Mouse (Mus musculus) ES-Bruce4 (cell line): Measurements from ENCODE around the gene Fank1. TPM values are rescaled to one million over a fixed set of nuclear protein-coding genes. Genes with fewer than 3 reads are reported as not detected.
A peak's percentile ranks its signal among the peaks of the same experiment; 100 is the strongest.

Experiments used
- H3K27ac ChIP-seq: 2 replicates; pipeline ENCODE4 v1.5.1; 2012; ENCODE audit warnings: low read length, inconsistent platforms; ENCODE audit not compliant: insufficient read depth
- H3K27me3 ChIP-seq: 2 replicates; pipeline ENCODE4 v1.6.1; 2012; ENCODE audit warnings: mild to moderate bottlenecking, low read length, inconsistent platforms; ENCODE audit not compliant: control insufficient read depth, poor library complexity, insufficient read depth, severe bottlenecking
- H3K36me3 ChIP-seq: 2 replicates; pipeline ENCODE4 v1.6.1; 2012; ENCODE audit warnings: inconsistent platforms, mild to moderate bottlenecking, low read length, moderate library complexity; ENCODE audit not compliant: control insufficient read depth, poor library complexity, insufficient read depth, severe bottlenecking
- H3K4me1 ChIP-seq: one replicate; pipeline ENCODE4 v1.8.1; 2011; ENCODE audit warnings: low read length; ENCODE audit not compliant: control insufficient read depth, insufficient read depth
- H3K4me3 ChIP-seq: 2 replicates; pipeline ENCODE4 v1.5.1; 2011; ENCODE audit warnings: low read depth, mild to moderate bottlenecking, low read length
- H3K9ac ChIP-seq: 2 replicates; pipeline ENCODE4 v1.6.1; 2012; ENCODE audit warnings: low read depth, mild to moderate bottlenecking, inconsistent platforms; ENCODE audit not compliant: poor library complexity, severe bottlenecking
- H3K9me3 ChIP-seq: replicated peaks from 2 replicates; pipeline ENCODE4 v1.6.1; 2012; ENCODE audit warnings: mild to moderate bottlenecking, low read length, inconsistent platforms; ENCODE audit not compliant: control insufficient read depth, poor library complexity, insufficient read depth, severe bottlenecking
- CTCF ChIP-seq: IDR thresholded peaks from one replicate; pipeline ENCODE4 v1.8.1; 2011; ENCODE audit warnings: low read depth, low read length
- EP300 ChIP-seq: IDR thresholded peaks from 2 replicates; pipeline ENCODE4 v1.6.1; 2011; ENCODE audit warnings: low read depth, low read length; ENCODE audit not compliant: insufficient read depth
- POLR2A ChIP-seq: IDR thresholded peaks from one replicate; pipeline ENCODE4 v1.8.1; 2011; ENCODE audit warnings: low read length; ENCODE audit not compliant: insufficient read depth
- polyA plus RNA-seq: library from polyadenylated mRNA; stranded (reverse); fragments of >200 nt; gene quantifications from 2 replicates; pipeline ENCODE4 v1.2.4, GENCODE M21; 2011; ENCODE audit warnings: low read depth; ENCODE audit not compliant: missing spikeins, insufficient read depth, insufficient read length

Fank1 gene
- 1.7 and 3.1 TPM in 2 replicates for polyA plus RNA-seq

- Histone ChIP-seq H3K9ac (peak within 1 kb of the TSS; percentile 85), H3K9me3 (no peaks in the 10 kb centered on the region), H3K36me3 (no peaks in the 10 kb centered on the region), H3K27ac (no peak within 1 kb of the TSS), H3K4me3 (peak within 1 kb of the TSS; percentile 90), H3K27me3 (no peaks in the 10 kb centered on the region), H3K4me1 (no peaks in the 10 kb centered on the region)
- TF ChIP-seq CTCF (no peak), EP300 (no peak), POLR2A (no peak)
Measured at GRCm38 (mm10) chr7:133776626-133776996, at the start of gene Fank1. TSS of gene Fank1 (plus strand) at chr7:133776861.

DNA sequence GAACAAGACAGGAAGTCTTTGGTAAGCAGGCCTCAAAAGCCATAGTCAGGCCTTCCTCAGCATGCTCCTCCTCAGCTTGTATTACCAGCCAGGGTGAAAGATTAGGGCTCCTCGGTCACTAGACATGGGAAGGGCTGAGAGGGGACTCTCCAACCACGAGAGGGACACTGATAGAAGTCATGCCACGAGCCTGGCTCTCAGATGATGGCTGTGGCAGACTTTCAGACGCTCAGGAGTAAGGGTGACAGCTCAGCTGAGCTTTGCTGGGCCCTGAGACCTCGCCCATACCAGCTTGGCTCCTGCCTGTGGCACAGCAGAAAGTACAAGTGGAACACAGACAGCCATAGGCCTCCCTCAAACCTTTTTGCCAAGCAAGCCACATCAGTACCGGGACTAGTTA, 49.6 kb upstream of the Fank1 start:
- no peaks in the 10 kb centered on the region for H3K9me3 ChIP-seq
- H3K4me1 ChIP-seq, result no peaks in the 10 kb centered on the region
- no peaks in the 10 kb centered on the region for H3K27me3 ChIP-seq
- no peak overlapping the region for H3K4me3 ChIP-seq
- peaks cover 6% of the 10 kb centered on the region for H3K36me3 ChIP-seq
- H3K27ac ChIP-seq, result no peak overlapping the region
- no peak for TF ChIP-seq EP300
- no peak for TF ChIP-seq CTCF
- no peak for TF ChIP-seq POLR2A
- H3K9ac ChIP-seq, result no peak overlapping the region

DNA sequence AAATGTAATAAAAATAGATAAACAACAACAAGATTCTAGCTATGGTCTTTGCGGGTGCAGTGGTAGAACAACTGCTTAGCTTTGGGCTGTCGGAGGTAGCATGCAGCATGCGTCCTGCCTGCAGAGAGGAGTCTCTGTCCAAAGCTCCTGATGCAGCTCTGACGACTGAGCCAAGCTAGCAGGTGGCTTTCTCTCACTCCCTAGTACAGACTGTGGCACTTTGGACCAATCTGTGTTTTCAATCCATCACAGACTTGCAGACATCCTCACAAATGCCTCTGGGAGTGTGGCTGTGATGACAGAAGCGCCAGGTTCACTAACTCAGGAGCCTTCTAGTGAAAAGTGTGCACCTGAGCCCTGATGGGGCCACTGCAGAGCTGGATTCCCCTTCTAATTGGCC, 47.3 kb upstream of the Fank1 start:
- Histone ChIP-seq H3K27me3 (no peaks in the 10 kb centered on the region), H3K9me3 (no peaks in the 10 kb centered on the region), H3K27ac (no peak overlapping the region), H3K4me3 (no peak overlapping the region), H3K4me1 (no peaks in the 10 kb centered on the region), H3K9ac (no peak overlapping the region), H3K36me3 (peaks cover 4% of the 10 kb centered on the region; the same call in 1 of the 2 replicates)
- TF ChIP-seq CTCF (no peak), EP300 (no peak), POLR2A (no peak)

DNA sequence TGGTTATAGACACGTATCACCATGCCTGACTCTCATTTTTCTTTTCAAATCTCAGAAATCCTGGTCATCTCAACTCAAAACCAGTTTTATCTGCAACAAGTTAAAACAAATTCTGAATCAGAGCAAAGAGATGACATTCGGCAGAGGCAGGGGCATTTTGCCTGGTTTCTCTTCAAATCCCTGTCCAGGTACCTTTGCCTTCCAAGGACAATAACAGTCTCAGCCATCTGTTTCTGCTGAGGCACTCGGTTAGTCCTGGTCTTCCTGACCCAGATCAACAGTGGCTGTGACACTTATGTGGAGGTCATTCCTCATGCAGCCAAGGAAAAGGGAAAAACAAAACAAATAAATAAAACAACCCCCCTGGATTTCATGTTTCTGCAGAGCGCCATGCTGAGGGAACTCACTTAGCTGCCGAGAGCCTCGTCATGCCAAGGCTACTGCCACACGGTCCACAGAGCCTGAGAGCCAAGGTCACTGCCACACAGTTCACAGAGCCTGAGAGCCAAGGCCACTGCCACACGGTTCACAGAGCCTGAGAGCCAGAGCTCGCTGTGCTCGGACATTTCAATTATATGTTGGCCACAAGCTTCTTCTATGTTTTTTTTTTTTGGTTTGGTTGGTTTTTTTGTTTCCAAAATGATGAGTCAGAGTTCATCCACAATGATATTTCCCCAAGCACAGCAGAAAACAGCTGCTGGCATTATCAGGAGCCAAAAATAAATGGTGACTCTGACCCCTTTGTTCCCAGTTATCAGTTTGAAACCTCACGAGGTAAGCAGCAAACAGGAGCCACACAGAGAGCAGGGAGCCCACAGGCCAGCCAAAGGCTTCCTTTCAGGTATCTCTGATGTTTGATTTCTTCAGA, 46.1 kb upstream of the Fank1 start:
- Histone ChIP-seq H3K9ac (no peak overlapping the region), H3K27ac (no peak overlapping the region), H3K9me3 (no peaks in the 10 kb centered on the region), H3K4me1 (no peaks in the 10 kb centered on the region), H3K4me3 (no peak overlapping the region), H3K36me3 (peaks cover 2% of the 10 kb centered on the region; the same call in 1 of the 2 replicates), H3K27me3 (no peaks in the 10 kb centered on the region)
- TF ChIP-seq EP300 (no peak), CTCF (no peak), POLR2A (no peak)

DNA sequence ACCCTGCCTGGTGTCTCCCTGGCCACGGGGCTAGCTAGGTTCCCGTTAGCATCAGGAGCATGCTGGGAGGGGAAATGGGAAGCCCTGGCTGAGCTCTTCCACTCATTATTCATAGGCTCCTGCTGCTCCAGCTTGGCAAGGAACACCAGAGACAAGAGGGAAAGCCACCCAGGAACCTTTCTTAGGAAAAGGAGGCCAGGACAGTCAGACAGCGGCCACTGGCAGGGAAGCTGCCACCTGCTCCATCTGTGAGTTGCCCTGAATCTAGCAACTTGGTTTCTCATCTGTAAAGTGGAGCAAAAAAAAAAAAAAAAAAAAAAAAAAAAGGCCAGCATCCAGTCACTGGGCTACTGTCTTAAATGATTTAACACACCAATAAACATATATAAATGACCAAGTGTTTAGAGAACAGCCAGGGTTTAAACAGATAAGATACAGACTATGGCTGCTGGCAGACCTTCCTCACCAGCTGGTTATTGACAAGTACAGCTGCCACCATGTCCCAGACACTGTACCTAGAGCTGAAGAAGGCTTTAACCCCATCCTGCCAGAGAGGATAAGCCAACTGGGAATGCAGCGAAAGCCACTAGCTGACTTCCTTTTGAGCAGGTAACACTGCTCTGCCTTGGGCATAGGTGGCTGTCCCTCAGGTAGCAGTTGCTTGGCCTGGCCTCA, 44.6 kb upstream of the Fank1 start:
- Histone ChIP-seq H3K36me3 (peaks cover 2% of the 10 kb centered on the region; the same call in 1 of the 2 replicates), H3K9ac (no peak overlapping the region)

DNA sequence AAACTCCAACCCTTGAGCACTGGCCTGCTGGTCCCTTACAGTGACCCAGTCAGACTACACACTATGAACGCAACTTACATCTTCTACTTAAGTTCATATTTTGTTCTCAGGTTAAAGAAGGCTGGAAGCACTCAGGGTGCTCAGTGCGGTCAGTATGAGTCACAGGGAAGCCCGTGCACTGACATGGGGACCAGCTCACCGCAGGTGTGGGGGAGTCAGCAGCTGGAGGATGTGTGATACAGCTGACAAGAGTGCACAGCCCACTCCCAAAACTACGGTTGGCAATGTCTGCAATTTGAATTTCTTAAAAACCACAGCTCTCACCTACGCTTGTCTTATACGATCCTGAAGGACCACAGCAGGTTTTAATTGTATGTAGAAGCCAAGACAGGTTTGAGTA, 36.1 kb upstream of the Fank1 start:
- Histone ChIP-seq H3K9me3 (no peaks in the 10 kb centered on the region), H3K27ac (no peak overlapping the region), H3K4me3 (no peak overlapping the region), H3K4me1 (no peaks in the 10 kb centered on the region), H3K9ac (no peak overlapping the region), H3K27me3 (no peaks in the 10 kb centered on the region), H3K36me3 (peaks cover 10% of the 10 kb centered on the region)
- TF ChIP-seq CTCF (no peak), EP300 (no peak), POLR2A (no peak)

More for the DNA sequence above, 44.6 kb upstream of the Fank1 start:
- Histone ChIP-seq H3K27ac (no peak overlapping the region), H3K4me3 (no peak overlapping the region), H3K27me3 (no peaks in the 10 kb centered on the region), H3K4me1 (no peaks in the 10 kb centered on the region), H3K9me3 (no peaks in the 10 kb centered on the region)
- TF ChIP-seq CTCF, result no peak
- TF ChIP-seq EP300, result no peak
- no peak for TF ChIP-seq POLR2A
